17 mouse cellular contexts compared by ENCODE assay signal in the genomic region with DNA sequence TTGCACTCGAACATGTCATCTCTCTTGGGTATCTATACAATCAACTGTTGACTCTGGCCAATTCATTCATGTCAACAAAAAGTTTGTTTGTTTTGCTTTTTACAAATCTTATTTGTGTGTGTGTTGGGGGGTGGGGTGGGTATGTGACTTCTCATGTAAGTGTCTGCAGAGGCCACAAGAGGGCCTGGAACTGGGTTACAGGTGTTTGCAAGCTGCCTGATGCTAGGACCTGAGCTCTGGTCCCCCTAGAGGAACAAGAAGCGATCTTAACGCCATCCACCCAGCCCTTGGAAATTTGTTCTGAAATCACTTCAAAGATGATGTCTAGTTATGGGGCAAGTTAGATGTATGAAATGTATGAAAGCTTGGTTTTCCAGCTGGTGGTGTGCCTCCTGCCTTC. TPM values are rescaled to one million over a fixed set of nuclear protein-coding genes. Genes with fewer than 3 reads are reported as not detected.
"Had no signal": no experiment of that assay in that cellular context is flagged by ENCODE, and none has a peak within 500 bp of the region (broad histone marks: within the 10 kb centered on the region; RNA-seq: fewer than 3 reads in every experiment).

No protein-coding gene starts in this region.

- H3K4me1 ChIP-seq: kidney, embryonic 15.5 days; limb, embryonic 12.5 days; limb, embryonic 15.5 days; liver, embryonic 13.5 days had no signal

- H3K4me2 ChIP-seq: kidney, embryonic 15.5 days; limb, embryonic 12.5 days; limb, embryonic 15.5 days; liver, embryonic 13.5 days had no signal

- H3K36me3 ChIP-seq: kidney, embryonic 15.5 days; limb, embryonic 12.5 days; limb, embryonic 15.5 days; liver, embryonic 13.5 days had no signal

- H3K27me3 ChIP-seq: kidney, embryonic 15.5 days; limb, embryonic 12.5 days; limb, embryonic 15.5 days; liver, embryonic 13.5 days had no signal

- H3K9me3 ChIP-seq: kidney, embryonic 15.5 days; limb, embryonic 12.5 days; limb, embryonic 15.5 days; liver, embryonic 13.5 days had no signal

- ATAC-seq: inflammation-experienced regulatory T-cells, adult 6 months had no signal

- H3K27ac ChIP-seq: kidney, embryonic 15.5 days; limb, embryonic 12.5 days; limb, embryonic 15.5 days; liver, embryonic 13.5 days; macrophage had no signal

- H3K4me3 ChIP-seq: kidney, embryonic 15.5 days; limb, embryonic 12.5 days; limb, embryonic 15.5 days; liver, embryonic 13.5 days had no signal

- DNase-seq: kidney, adult 11 months; kidney, adult 8-10 months; kidney, postnatal 10 days; kidney, postnatal 36 days; left cerebral cortex, postnatal 4 days; liver, embryonic 13.5 days; lung, adult 2 months; midbrain, embryonic 14.5 days; right cerebral cortex, adult 18-20 months; right cerebral cortex, postnatal 14 days; right cerebral cortex, postnatal 4 days; thymus, postnatal 36 days had no signal

- H3K9ac ChIP-seq: kidney, embryonic 15.5 days; limb, embryonic 12.5 days; limb, embryonic 15.5 days; liver, embryonic 13.5 days had no signal

RNA-seq across cellular contexts. Expression of gene Amer2, which starts 52.2 kb away (rescaled TPM):
- polyA plus RNA-seq: inflammation-experienced regulatory T-cells, adult 6 months; macrophage had no signal
